Comparison of ENCODE assay signal across 25 mouse cellular contexts in genomic region chr9:32348096-32348495, GRCm38 (mm10). TPM values are rescaled to one million over a fixed set of nuclear protein-coding genes. Genes with fewer than 3 reads are reported as not detected.
"Had no signal": no experiment of that assay in that cellular context is flagged by ENCODE, and none has a peak within 500 bp of the region (broad histone marks: within the 10 kb centered on the region; RNA-seq: fewer than 3 reads in every experiment).

No protein-coding gene starts in this region.

- H3K4me2 ChIP-seq: limb, embryonic 13.5 days; liver, embryonic 12.5 days; liver, embryonic 15.5 days; lung, embryonic 15.5 days; midbrain, embryonic 13.5 days; neural tube, embryonic 13.5 days had no signal

- DNase-seq: layer of hippocampus, adult 9-11 months; liver; lung, adult 18-20 months; lung, postnatal 10 days; lung, postnatal 36 days; thymus, adult 18-20 months; thymus, postnatal 36 days had no signal

- H3K4me3 ChIP-seq: layer of hippocampus, adult 2 months; limb, embryonic 10.5 days; limb, embryonic 13.5 days; liver, embryonic 12.5 days; liver, embryonic 15.5 days; lung, embryonic 15.5 days; megakaryocyte, embryonic 14.5 days; midbrain, embryonic 10.5 days; midbrain, embryonic 13.5 days; myocyte; neural tube, embryonic 13.5 days had no signal

- H3K36me3 ChIP-seq: limb, embryonic 10.5 days; limb, embryonic 13.5 days; liver, embryonic 12.5 days; liver, embryonic 15.5 days; lung, embryonic 15.5 days; midbrain, embryonic 10.5 days; midbrain, embryonic 13.5 days; neural tube, embryonic 13.5 days had no signal

- ATAC-seq: inflammation-experienced regulatory T-cells, adult 6 months; intestine, embryonic 16.5 days; liver, embryonic 12.5 days; midbrain, embryonic 13.5 days; midbrain, embryonic 16.5 days had no signal

- H3K27ac ChIP-seq: layer of hippocampus, adult 2 months; limb, embryonic 10.5 days; limb, embryonic 13.5 days; liver, embryonic 12.5 days; liver, embryonic 15.5 days; lung, embryonic 15.5 days; midbrain, embryonic 10.5 days; midbrain, embryonic 13.5 days; neural tube, embryonic 13.5 days had no signal

- H3K9ac ChIP-seq: limb, embryonic 13.5 days; liver, embryonic 12.5 days; liver, embryonic 15.5 days; lung, embryonic 15.5 days; midbrain, embryonic 13.5 days; neural tube, embryonic 13.5 days had no signal

- H3K9me3 ChIP-seq: limb, embryonic 10.5 days; limb, embryonic 13.5 days; liver, embryonic 12.5 days; liver, embryonic 15.5 days; lung, embryonic 15.5 days; megakaryocyte, embryonic 14.5 days; midbrain, embryonic 10.5 days; midbrain, embryonic 13.5 days; neural tube, embryonic 13.5 days had no signal

RNA-seq across cellular contexts. Expression of gene Kcnj5, which starts 3.9 kb away (rescaled TPM):
- polyA plus RNA-seq: inflammation-experienced regulatory T-cells, adult 6 months; myocyte; testis, adult 2 months had no signal

RNA-seq across cellular contexts. Expression of gene Kcnj1, which starts 24.2 kb away (rescaled TPM):
- polyA plus RNA-seq: inflammation-experienced regulatory T-cells, adult 6 months; intestine, embryonic 16.5 days; limb, embryonic 10.5 days; limb, embryonic 13.5 days; liver, embryonic 12.5 days; liver, embryonic 15.5 days; lung, embryonic 15.5 days; midbrain, embryonic 10.5 days; midbrain, embryonic 13.5 days; midbrain, embryonic 16.5 days; myocyte; neural tube, embryonic 13.5 days; small intestine, adult 2 months; stomach, embryonic 16.5 days; urinary bladder, adult 2 months had no signal
